ENCODE assay signal across 14 mouse cellular contexts in genomic region chr3:138118831-138119230, GRCm38 (mm10). TPM values are rescaled to one million over a fixed set of nuclear protein-coding genes. Genes with fewer than 3 reads are reported as not detected.
DNase-seq lines count a peak whose midpoint lies in the region; ATAC-seq and TF ChIP-seq lines count a peak whose summit lies in the region.
"Had no signal": no experiment of that assay in that cellular context is flagged by ENCODE, and none has a peak within 500 bp of the region (broad histone marks: within the 10 kb centered on the region; RNA-seq: fewer than 3 reads in every experiment).

No protein-coding gene starts in this region.

- no peak overlapping the region for H3K9ac ChIP-seq in kidney, embryonic 16.5 days (replicated peaks; ENCODE audit: low read length)
- no peak overlapping the region for H3K9ac ChIP-seq in kidney, embryonic 14.5 days (ENCODE audit: low read depth, low read length)
- H3K9ac ChIP-seq: forebrain, postnatal 0 days; limb, embryonic 13.5 days had no signal

- no peaks in the 10 kb centered on the region for H3K27me3 ChIP-seq in kidney, embryonic 16.5 days (ENCODE audit: insufficient read depth, low read length)
- H3K27me3 ChIP-seq in kidney, embryonic 14.5 days (ENCODE audit: control insufficient read depth, insufficient read depth, low read length), result no peaks in the 10 kb centered on the region
- H3K27me3 ChIP-seq: limb, embryonic 13.5 days had no signal

- no peak for DNase-seq in gastrocnemius, adult 2 months
- no peak for DNase-seq in gastrocnemius, adult 18-20 months (ENCODE audit: low spot score)
- DNase-seq in skeletal muscle tissue, adult 2 months (ENCODE audit: low read depth, low spot score), result peak; percentile 41
- DNase-seq in neural tube, embryonic 10.5 days (ENCODE audit: extremely low spot score, low spot score), result no peak
- no peak for DNase-seq in urinary bladder, postnatal 25 days (ENCODE audit: low spot score)
- DNase-seq: forebrain, postnatal 0 days; kidney, adult 8-10 months; lung, postnatal 10 days had no signal

- ATAC-seq in kidney, embryonic 16.5 days (ENCODE audit: low FRiP score, low TSS enrichment), result peak; percentile 67; the same call in 1 of the 2 replicates
- ATAC-seq in kidney, embryonic 14.5 days (ENCODE audit: low FRiP score, low TSS enrichment), result no peak
- peak; percentile 47; the same call in 1 of the 2 replicates for ATAC-seq in common myeloid progenitor, adult 5-6 weeks (replicated peaks; ENCODE audit: low read depth, poor library complexity, severe bottlenecking)
- ATAC-seq: forebrain, postnatal 0 days; midbrain, embryonic 16.5 days had no signal

- H3K4me1 ChIP-seq in kidney, embryonic 16.5 days (ENCODE audit: insufficient read depth, low read length), result no peaks in the 10 kb centered on the region
- H3K4me1 ChIP-seq in kidney, embryonic 14.5 days (ENCODE audit: control insufficient read depth, insufficient read depth, low read length), result 0 out of 2 replicates have a peak, but pooled peaks cover 3% of the 10 kb centered on the region

- 60% methylated on average over 14 of the region's 14 CpGs for WGBS in kidney, embryonic 16.5 days
- 64% methylated on average over 14 of the region's 14 CpGs for WGBS in kidney, embryonic 14.5 days

- H3K4me3 ChIP-seq in gastrocnemius, adult 2 months, result peak overlapping the region; percentile 45
- H3K4me3 ChIP-seq in kidney, embryonic 16.5 days (ENCODE audit: low read length), result no peak overlapping the region
- H3K4me3 ChIP-seq in kidney, embryonic 14.5 days (ENCODE audit: low read length), result no peak overlapping the region
- H3K4me3 ChIP-seq: limb, embryonic 13.5 days had no signal

- no peaks in the 10 kb centered on the region for H3K9me3 ChIP-seq in kidney, embryonic 16.5 days (ENCODE audit: low read length)
- no peaks in the 10 kb centered on the region for H3K9me3 ChIP-seq in kidney, embryonic 14.5 days (ENCODE audit: control insufficient read depth, low read length)
- H3K9me3 ChIP-seq: limb, embryonic 13.5 days had no signal

- H3K27ac ChIP-seq in gastrocnemius, adult 2 months, result peak overlapping the region; percentile 83
- H3K27ac ChIP-seq in kidney, embryonic 16.5 days (ENCODE audit: low read length), result 0 out of 2 replicates have a peak overlapping the region, but pooled peaks have one; percentile 4
- H3K27ac ChIP-seq in kidney, embryonic 14.5 days (ENCODE audit: low read depth, low read length), result no peak overlapping the region
- H3K27ac ChIP-seq: limb, embryonic 13.5 days had no signal

- intact Hi-C loops in gastrocnemius, adult 2 months (cut with DNase I), result loop anchor here (2.0 kb wide), 1 partner anchor 46 kb away; no protein-coding TSS in a partner anchor

- peak overlapping the region; percentile 24; the same call in 1 of the 2 replicates for H3K4me2 ChIP-seq in kidney, embryonic 16.5 days (replicated peaks; ENCODE audit: low read depth, low read length)
- no peak overlapping the region for H3K4me2 ChIP-seq in kidney, embryonic 14.5 days (replicated peaks; ENCODE audit: low read depth, low read length)
- H3K4me2 ChIP-seq: limb, embryonic 13.5 days had no signal

- TF ChIP-seq CTCF in gastrocnemius, adult 2 months (IDR thresholded peaks at IDR 0.05), result no peak

- no peaks in the 10 kb centered on the region for H3K36me3 ChIP-seq in kidney, embryonic 16.5 days (ENCODE audit: insufficient read depth, low read length)
- H3K36me3 ChIP-seq in kidney, embryonic 14.5 days (ENCODE audit: control insufficient read depth, insufficient read depth, low read length), result no peaks in the 10 kb centered on the region
- H3K36me3 ChIP-seq: limb, embryonic 13.5 days had no signal

RNA-seq across cellular contexts. Expression of gene Trmt10a, which starts 24.4 kb away (rescaled TPM):
- 1 to 10 TPM; 1.6 to 2.1 TPM for total RNA-seq in gastrocnemius, adult 2 months (2021)
- total RNA-seq in gastrocnemius, adult 18-20 months (2021), result 1 to 10 TPM in 1 of 2 experiments, under 1 TPM in 1; 0.94 to 2.4 TPM
- 11.8 and 12.5 TPM in 2 replicates for polyA plus RNA-seq in kidney, embryonic 16.5 days (2015; fragmentation: Nextera tagmentation; extraction: Ambion mirVana)
- polyA plus RNA-seq in kidney, embryonic 14.5 days (2014; fragmentation: Nextera tagmentation; extraction: Ambion mirVana), result 15.7 and 15.8 TPM in 2 replicates
- total RNA-seq in common myeloid progenitor, adult 5-6 weeks (2017), result 9.6 and 28.1 TPM in 2 replicates

RNA-seq across cellular contexts. Expression of gene Mttp, which starts 25.9 kb away (rescaled TPM):
- total RNA-seq in gastrocnemius, adult 2 months (2021), result 1 to 10 TPM; 1.0 to 2.0 TPM
- total RNA-seq in gastrocnemius, adult 18-20 months (2021), result 1 to 10 TPM; 1.6 to 1.7 TPM
- 7.6 and 8.1 TPM in 2 replicates for polyA plus RNA-seq in kidney, embryonic 16.5 days (2015; fragmentation: Nextera tagmentation; extraction: Ambion mirVana)
- polyA plus RNA-seq in kidney, embryonic 14.5 days (2014; fragmentation: Nextera tagmentation; extraction: Ambion mirVana), result 7.5 and 7.6 TPM in 2 replicates
- total RNA-seq in common myeloid progenitor, adult 5-6 weeks (2017), result 1.2 and 4.3 TPM in 2 replicates

RNA-seq across cellular contexts. Expression of gene Gm5105, which starts 51.6 kb away (rescaled TPM):
- 1 to 10 TPM; 1.3 to 1.8 TPM for total RNA-seq in gastrocnemius, adult 2 months (2021)
- total RNA-seq in gastrocnemius, adult 18-20 months (2021), result 1 to 10 TPM; 1.3 TPM
- polyA plus RNA-seq in kidney, embryonic 16.5 days (2015; fragmentation: Nextera tagmentation; extraction: Ambion mirVana), result 0.12 TPM in 1 of 2 replicates, not detected in the other
- 0.22 and 0.24 TPM in 2 replicates for polyA plus RNA-seq in kidney, embryonic 14.5 days (2014; fragmentation: Nextera tagmentation; extraction: Ambion mirVana)
- total RNA-seq in common myeloid progenitor, adult 5-6 weeks (2017), result not detected in 2 replicates
- total RNA-seq: neutrophil, adult 5-6 weeks had no signal

RNA-seq across cellular contexts. Expression of gene 1110002E22Rik, which starts 54.0 kb away (rescaled TPM):
- total RNA-seq in gastrocnemius, adult 2 months (2021), result 100 to 1,000 TPM; 120 to 128 TPM
- total RNA-seq in gastrocnemius, adult 18-20 months (2021), result 100 to 1,000 TPM in 1 of 2 experiments, 10 to 100 TPM in 1; 98.9 to 131 TPM
- polyA plus RNA-seq in kidney, embryonic 16.5 days (2015; fragmentation: Nextera tagmentation; extraction: Ambion mirVana), result 0.52 and 0.54 TPM in 2 replicates
- 0.38 and 0.39 TPM in 2 replicates for polyA plus RNA-seq in kidney, embryonic 14.5 days (2014; fragmentation: Nextera tagmentation; extraction: Ambion mirVana)
- total RNA-seq in common myeloid progenitor, adult 5-6 weeks (2017), result not detected in 2 replicates
